Mouse (Mus musculus) heart, embryonic 15.5 days (tissue): ENCODE results near the gene Otx2. TPM values are rescaled to one million over a fixed set of nuclear protein-coding genes. Genes with fewer than 3 reads are reported as not detected.
"Not testable (repeated sequence)": the region's sequence is repeated elsewhere in the genome, so short reads cannot be mapped to it uniquely, and the experiment has no call there.

ENCODE experiments used
- ATAC-seq: fragments of 200-750 bp; cut with Nextera tagmentation; replicated peaks from 2 replicates; pipeline ENCODE4 v1.8.0; 2017; ENCODE audit warnings: low read depth, moderate TSS enrichment; ENCODE audit not compliant: insufficient number of reproducible peaks, insufficient read depth, low FRiP score
- H3K27ac ChIP-seq: fragments of 300-500 bp; sonication (generic); 2 replicates; pipeline ENCODE4 v1.5.1; 2015; ENCODE audit warnings: mild to moderate bottlenecking, inconsistent platforms
- H3K27me3 ChIP-seq: fragments of 300-500 bp; sonication (generic); 2 replicates; pipeline ENCODE4 v1.6.1; 2015; ENCODE audit warnings: inconsistent platforms
- H3K36me3 ChIP-seq: fragments of 300-500 bp; sonication (generic); 2 replicates; pipeline ENCODE4 v1.6.1; 2015; ENCODE audit warnings: mild to moderate bottlenecking, inconsistent platforms
- H3K4me1 ChIP-seq: fragments of 300-500 bp; sonication (generic); replicated peaks from 2 replicates; pipeline ENCODE4 v1.6.1; 2015; ENCODE audit warnings: inconsistent platforms
- H3K4me2 ChIP-seq: fragments of 300-500 bp; sonication (generic); 2 replicates; pipeline ENCODE4 v1.6.1; 2015; ENCODE audit warnings: inconsistent platforms, mild to moderate bottlenecking, moderate library complexity
- H3K4me3 ChIP-seq: fragments of 300-500 bp; sonication (generic); 2 replicates; pipeline ENCODE4 v1.5.1; 2015; ENCODE audit warnings: mild to moderate bottlenecking, inconsistent platforms
- H3K9ac ChIP-seq: fragments of 300-500 bp; sonication (generic); 2 replicates; pipeline ENCODE4 v1.6.1; 2015; ENCODE audit warnings: mild to moderate bottlenecking, inconsistent platforms
- H3K9me3 ChIP-seq: fragments of 300-500 bp; sonication (generic); replicated peaks from 2 replicates; pipeline ENCODE4 v1.6.1; 2016; ENCODE audit warnings: inconsistent platforms
- WGBS: fragments of 180-500 bp; shearing (Covaris S2); methylation state at CpG from one replicate; pipeline ENCODE4 v1.1.7; 2015; ENCODE audit warnings: mixed read lengths; 5-methylcytosine and 5-hydroxymethylcytosine counted together
- polyA plus RNA-seq: library from polyadenylated mRNA; unstranded; fragments of >200 nt; fragmentation: Nextera tagmentation; extraction: Ambion mirVana; gene quantifications from 2 replicates; pipeline ENCODE4 v1.2.1, GENCODE M21; 2015

The Otx2 gene
- polyA plus RNA-seq, 1 experiment from 2014 or later: not detected

- WGBS: 4% methylated on average over 26 of the region's 26 CpGs
- H3K4me2 ChIP-seq: no peak overlapping the region
Observed at GRCm38 (mm10) chr14:48651471-48652211, 22.0 kb downstream of the Otx2 start.

DNA sequence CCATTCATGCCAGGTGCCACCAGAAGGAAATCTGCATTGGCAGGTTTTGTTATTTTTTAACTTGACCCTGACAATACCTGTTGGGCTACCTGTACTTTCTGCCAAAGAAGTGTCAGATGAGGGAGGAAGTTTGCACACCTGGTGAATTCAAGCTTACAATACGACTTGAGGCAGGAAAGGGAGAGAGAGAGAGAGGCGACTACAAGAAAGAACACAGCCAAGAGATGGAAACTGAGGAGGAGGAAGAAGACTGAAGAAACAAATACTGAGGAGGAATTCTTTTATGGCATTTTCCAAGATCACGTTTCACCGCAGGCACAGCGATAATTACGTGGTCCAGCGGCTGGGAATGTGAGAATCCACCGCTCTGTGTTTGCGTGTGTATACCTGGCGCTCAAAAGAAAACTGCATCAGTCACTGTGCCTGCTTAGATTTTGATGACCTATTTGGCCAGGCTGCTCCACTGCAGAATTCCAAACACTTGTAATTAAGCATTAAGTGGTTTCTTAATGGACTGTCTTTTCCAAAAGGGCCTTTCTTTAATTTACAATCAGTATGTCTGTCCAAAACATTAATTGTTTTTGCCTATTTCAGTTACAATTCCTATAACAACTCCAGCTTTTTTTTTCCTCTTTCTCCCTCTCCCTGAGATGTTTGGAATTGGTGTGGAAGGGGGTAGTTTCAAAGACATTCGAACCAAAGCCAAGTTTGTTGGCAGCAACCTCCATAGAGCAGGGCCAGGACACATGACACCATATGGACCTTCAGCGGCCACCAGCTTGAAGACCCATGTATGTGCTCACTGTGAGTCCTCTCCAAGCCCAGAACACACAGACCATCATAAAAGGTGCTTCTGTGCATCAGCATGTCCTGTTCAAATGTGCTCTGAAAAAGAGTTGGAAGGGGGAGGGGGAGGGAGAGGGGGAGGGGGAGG is 31.9 kb downstream of the Otx2 start:
- no peak overlapping the region for H3K4me3 ChIP-seq
- no peaks in the 10 kb centered on the region for H3K9me3 ChIP-seq
- H3K27me3 ChIP-seq: peaks cover 4% of the 10 kb centered on the region
- no peak overlapping the region for H3K4me2 ChIP-seq
- no peak overlapping the region for H3K9ac ChIP-seq
- no peaks in the 10 kb centered on the region for H3K4me1 ChIP-seq
- H3K27ac ChIP-seq: no peak overlapping the region
- ATAC-seq: no peak
- H3K36me3 ChIP-seq: no peaks in the 10 kb centered on the region
- WGBS: 80% methylated on average over 12 of the region's 12 CpGs

More at GRCm38 (mm10) chr14:48651471-48652211, 22.0 kb downstream of the Otx2 start:
- Histone ChIP-seq H3K4me3 (no peak overlapping the region), H3K27ac (no peak overlapping the region), H3K9me3 (no peaks in the 10 kb centered on the region), H3K4me1 (peaks cover 10% of the 10 kb centered on the region), H3K36me3 (no peaks in the 10 kb centered on the region), H3K9ac (no peak overlapping the region), H3K27me3 (peaks cover 68% of the 10 kb centered on the region)
- ATAC-seq: no peak

- Histone ChIP-seq H3K27me3 (no peaks in the 10 kb centered on the region), H3K4me1 (no peaks in the 10 kb centered on the region), H3K9me3 (no peaks in the 10 kb centered on the region), H3K4me3 (no peak overlapping the region), H3K36me3 (no peaks in the 10 kb centered on the region), H3K27ac (no peak overlapping the region), H3K9ac (no peak overlapping the region), H3K4me2 (no peak overlapping the region)
- ATAC-seq: no peak
- WGBS: 72% methylated on average over 3 of the region's 3 CpGs
Observed at GRCm38 (mm10) chr14:48633141-48633540, 40.5 kb downstream of the Otx2 start.

- ATAC-seq: no peak
- Histone ChIP-seq H3K27ac (no peak overlapping the region), H3K9ac (no peak overlapping the region), H3K36me3 (no peaks in the 10 kb centered on the region), H3K4me1 (no peaks in the 10 kb centered on the region), H3K4me3 (no peak overlapping the region), H3K9me3 (no peaks in the 10 kb centered on the region), H3K27me3 (no peaks in the 10 kb centered on the region), H3K4me2 (no peak overlapping the region)
- 79% methylated on average over 8 of the region's 8 CpGs for WGBS
Observed at GRCm38 (mm10) chr14:48632335-48632734, 41.3 kb downstream of the Otx2 start.

GRCm38 (mm10) chr14:48631486-48631885 is 42.1 kb downstream of the Otx2 start:
- H3K4me2 ChIP-seq: no peak overlapping the region
- H3K4me3 ChIP-seq: no peak overlapping the region
- WGBS: 76% methylated on average over 2 of the region's 2 CpGs
- no peak for ATAC-seq
- no peak overlapping the region for H3K9ac ChIP-seq
- no peaks in the 10 kb centered on the region for H3K27me3 ChIP-seq
- H3K4me1 ChIP-seq: no peaks in the 10 kb centered on the region
- H3K9me3 ChIP-seq: no peaks in the 10 kb centered on the region
- no peaks in the 10 kb centered on the region for H3K36me3 ChIP-seq
- no peak overlapping the region for H3K27ac ChIP-seq

DNA sequence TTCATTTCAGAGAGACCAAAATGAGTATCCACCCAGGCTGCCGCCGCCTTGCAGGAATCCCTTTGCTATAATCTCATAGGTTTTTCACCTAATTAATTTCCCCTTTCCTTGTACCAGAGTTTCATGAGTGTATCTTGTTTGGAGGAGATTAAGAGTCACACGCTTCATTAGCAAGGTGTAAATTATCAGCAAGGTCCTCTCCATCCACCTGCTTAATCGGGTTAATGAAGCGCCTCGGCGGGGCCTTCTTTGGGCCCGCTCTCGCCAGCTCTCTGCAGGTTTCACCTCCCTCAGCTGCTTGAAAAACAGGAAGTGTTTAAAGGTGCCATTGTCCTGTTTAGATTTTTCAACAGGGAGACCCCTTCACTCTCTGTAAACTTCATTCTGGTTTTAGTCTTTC is 44.2 kb downstream of the Otx2 start:
- no peaks in the 10 kb centered on the region for H3K27me3 ChIP-seq
- ATAC-seq: no peak
- no peak overlapping the region for H3K4me2 ChIP-seq
- H3K4me1 ChIP-seq: peaks cover 4% of the 10 kb centered on the region
- no peaks in the 10 kb centered on the region for H3K36me3 ChIP-seq
- H3K27ac ChIP-seq: no peak overlapping the region
- WGBS: 79% methylated on average over 9 of the region's 9 CpGs
- H3K9ac ChIP-seq: no peak overlapping the region
- no peak overlapping the region for H3K4me3 ChIP-seq
- H3K9me3 ChIP-seq: no peaks in the 10 kb centered on the region

DNA sequence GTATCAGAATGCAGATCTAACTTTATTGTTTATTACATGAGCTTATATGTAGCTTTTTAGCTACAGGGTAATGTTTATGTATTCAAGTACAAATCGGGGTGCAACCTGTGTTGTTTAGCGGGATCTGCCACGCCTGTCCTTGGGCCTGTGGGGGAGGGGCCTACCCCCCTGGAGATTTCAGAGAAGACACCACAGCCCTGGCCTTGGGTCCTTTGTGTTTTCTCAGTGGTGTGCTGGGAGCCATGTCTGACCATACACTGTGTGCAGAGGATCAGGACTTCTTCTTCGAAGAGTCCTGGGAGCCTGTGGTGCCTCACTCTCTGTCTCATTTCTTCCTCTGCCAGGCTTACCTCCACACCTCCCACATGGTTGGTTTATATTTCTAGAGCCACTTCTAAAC is 47.3 kb downstream of the Otx2 start:
- H3K9me3 ChIP-seq: no peaks in the 10 kb centered on the region
- 87% methylated on average over 4 of the region's 4 CpGs for WGBS
- H3K36me3 ChIP-seq: no peaks in the 10 kb centered on the region
- H3K4me2 ChIP-seq: no peak overlapping the region
- H3K4me1 ChIP-seq: peaks cover 4% of the 10 kb centered on the region
- H3K27me3 ChIP-seq: no peaks in the 10 kb centered on the region
- H3K4me3 ChIP-seq: no peak overlapping the region
- no peak overlapping the region for H3K9ac ChIP-seq
- H3K27ac ChIP-seq: no peak overlapping the region
- ATAC-seq: no peak

DNA sequence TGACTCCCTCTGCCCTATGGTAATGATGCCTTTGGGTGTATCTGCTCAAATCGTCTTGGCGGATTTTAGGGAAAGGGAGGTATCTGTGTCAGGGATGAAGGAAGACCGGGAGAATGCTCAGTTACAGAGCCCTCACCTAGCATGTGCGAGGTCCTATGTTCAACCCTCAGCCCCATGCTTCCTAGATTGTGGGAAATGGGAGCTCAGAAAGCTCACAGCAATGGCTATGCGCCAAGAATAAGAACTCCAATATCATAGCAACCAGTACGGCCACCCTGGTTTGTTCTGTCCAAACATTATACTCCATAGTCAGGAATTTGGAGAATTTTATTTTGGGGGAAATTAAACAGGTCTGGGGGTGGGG is 48.3 kb downstream of the Otx2 start:
- 0 out of 2 replicates have a peak, but pooled peaks have one; percentile 31 for ATAC-seq
- H3K27ac ChIP-seq: no peak overlapping the region
- no peaks in the 10 kb centered on the region for H3K36me3 ChIP-seq
- no peak overlapping the region for H3K4me2 ChIP-seq
- no peaks in the 10 kb centered on the region for H3K9me3 ChIP-seq
- H3K27me3 ChIP-seq: no peaks in the 10 kb centered on the region
- no peak overlapping the region for H3K4me3 ChIP-seq
- WGBS: 55% methylated on average over 6 of the region's 6 CpGs
- no peak overlapping the region for H3K9ac ChIP-seq
- H3K4me1 ChIP-seq: peaks cover 4% of the 10 kb centered on the region

- WGBS: 79% methylated on average over 9 of the region's 9 CpGs
- Histone ChIP-seq H3K4me3 (no peak overlapping the region), H3K27ac (no peak overlapping the region), H3K4me1 (peaks cover 4% of the 10 kb centered on the region), H3K27me3 (no peaks in the 10 kb centered on the region), H3K4me2 (no peak overlapping the region), H3K9me3 (no peaks in the 10 kb centered on the region), H3K36me3 (no peaks in the 10 kb centered on the region), H3K9ac (no peak overlapping the region)
- 0 out of 2 replicates have a peak, but pooled peaks have one; percentile 47 for ATAC-seq
Observed at GRCm38 (mm10) chr14:48624596-48625330, 48.9 kb downstream of the Otx2 start.

DNA sequence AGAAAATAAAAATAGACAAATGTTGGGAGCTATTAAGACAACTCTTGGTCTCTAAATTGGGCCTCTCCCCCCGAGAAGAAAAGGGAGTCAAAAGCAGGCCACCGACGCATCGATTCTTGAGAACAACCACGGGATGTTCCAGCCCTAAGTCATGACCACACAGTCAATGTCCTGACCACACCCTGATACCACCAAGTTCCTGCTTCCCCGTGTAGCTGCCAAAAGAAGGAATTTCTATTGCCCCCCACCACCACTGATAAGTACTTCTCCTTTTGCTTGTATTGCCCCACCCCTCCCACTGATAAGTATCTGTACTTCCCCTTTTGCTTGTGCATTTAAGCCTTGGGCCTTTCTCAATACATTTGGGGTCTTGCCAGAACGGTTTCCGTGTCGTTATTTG is 50.9 kb downstream of the Otx2 start:
- not testable (repeated sequence) for H3K4me1 ChIP-seq, H3K36me3 ChIP-seq, H3K27me3 ChIP-seq, ATAC-seq, H3K4me2 ChIP-seq, H3K4me3 ChIP-seq, H3K9ac ChIP-seq, H3K27ac ChIP-seq, H3K9me3 ChIP-seq
- 81% methylated on average over 9 of the region's 9 CpGs for WGBS

DNA sequence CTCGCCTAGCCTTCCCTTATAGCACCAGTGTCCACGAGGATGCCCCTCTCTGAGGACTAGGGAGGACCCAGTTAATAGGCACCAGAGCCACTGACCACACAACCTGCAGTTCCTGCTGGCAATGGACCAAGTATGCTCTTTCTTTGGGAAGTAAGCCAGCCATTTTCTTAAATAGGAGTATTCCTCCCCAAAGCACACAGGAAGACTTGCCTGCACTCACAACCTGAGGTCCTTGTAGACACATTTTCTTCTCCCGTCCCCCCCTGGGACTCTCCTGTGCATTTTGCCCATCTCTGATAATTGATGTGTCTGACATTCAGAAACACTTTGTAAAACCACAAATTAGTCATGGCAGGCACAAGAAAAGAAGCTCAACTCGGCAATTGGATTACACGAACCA is 57.3 kb downstream of the Otx2 start:
- H3K9ac ChIP-seq: no peak overlapping the region
- no peaks in the 10 kb centered on the region for H3K36me3 ChIP-seq
- no peak overlapping the region for H3K4me3 ChIP-seq
- H3K4me1 ChIP-seq: no peaks in the 10 kb centered on the region
- no peak overlapping the region for H3K4me2 ChIP-seq
- no peaks in the 10 kb centered on the region for H3K9me3 ChIP-seq
- no peaks in the 10 kb centered on the region for H3K27me3 ChIP-seq
- 79% methylated on average over 5 of the region's 5 CpGs for WGBS
- H3K27ac ChIP-seq: no peak overlapping the region
- no peak for ATAC-seq
